Mouse (Mus musculus): ENCODE measurements around the gene Zc3h15. TPM values are rescaled to one million over a fixed set of nuclear protein-coding genes. Genes with fewer than 3 reads are reported as not detected.

Zc3h15 gene
- polyA plus RNA-seq, 1 experiment from 2014 or later = 177 TPM

DNA sequence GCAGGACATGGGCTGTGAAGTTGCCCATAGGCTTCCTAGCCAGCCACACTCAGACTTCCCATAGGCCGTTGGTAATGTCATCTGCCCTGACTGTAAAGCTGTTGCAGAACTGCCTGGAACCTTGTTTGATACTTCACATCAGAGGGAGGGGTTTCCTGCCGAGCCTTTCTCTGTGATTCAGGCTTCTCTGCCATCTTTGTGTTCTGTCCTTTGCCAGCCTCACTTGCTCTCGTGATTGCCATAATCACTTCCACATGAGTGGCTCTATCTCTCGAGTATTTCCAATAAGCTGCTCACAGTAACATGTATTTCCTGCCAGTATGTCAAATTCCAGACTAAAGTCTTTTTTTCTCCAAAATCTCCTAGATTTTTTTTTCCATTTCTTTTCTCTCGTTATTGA lies 31.4 kb downstream of the Zc3h15 start:
- Histone ChIP-seq H3K9me3 (no peaks in the 10 kb centered on the region), H3K27ac (replicated peaks) (no peak overlapping the region), H3K36me3 (0 out of 2 replicates have a peak, but pooled peaks cover 7% of the 10 kb centered on the region), H3K4me3 (no peak overlapping the region), H3K4me1 (no peaks in the 10 kb centered on the region), H3K27me3 (no peaks in the 10 kb centered on the region), H3K4me2 (replicated peaks) (no peak overlapping the region), H3K9ac (replicated peaks) (no peak overlapping the region)
- WGBS = 31% methylated on average over 5 of the region's 5 CpGs
- 0 out of 2 replicates have a peak, but pooled peaks have one; percentile 39 for ATAC-seq (replicated peaks)

DNA sequence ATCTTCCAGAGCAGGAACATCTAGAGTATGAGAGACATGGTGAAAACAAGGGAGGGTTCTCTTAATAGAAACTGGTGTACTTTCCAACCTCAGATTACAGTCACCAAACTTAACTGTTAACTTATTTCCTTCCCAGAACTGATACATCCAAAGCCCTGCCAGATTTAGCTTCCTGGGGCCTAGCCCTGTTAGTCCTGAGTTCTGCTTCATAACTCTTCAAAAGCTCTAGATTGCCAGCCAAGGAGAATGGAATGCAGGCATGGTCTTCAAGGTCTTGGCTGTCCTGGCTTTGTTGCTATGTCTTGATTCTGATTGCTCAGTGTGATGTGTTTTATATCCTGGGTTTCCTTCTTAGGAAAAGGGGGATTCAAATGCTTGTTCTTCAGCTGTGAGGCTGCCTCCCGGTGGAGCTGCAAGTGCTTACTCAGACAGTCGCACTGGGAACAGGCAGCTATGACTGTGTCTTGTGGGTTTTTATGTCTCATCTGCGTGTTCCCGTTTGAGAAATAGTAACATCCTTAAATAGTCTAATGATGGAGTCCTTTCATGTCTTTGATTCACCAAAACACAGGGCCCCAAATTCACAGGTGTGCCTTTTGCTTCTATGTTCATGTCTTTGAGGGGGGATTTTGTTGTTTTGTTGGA lies 32.1 kb downstream of the Zc3h15 start:
- Histone ChIP-seq H3K4me2 (replicated peaks) (no peak overlapping the region), H3K4me1 (no peaks in the 10 kb centered on the region), H3K27me3 (no peaks in the 10 kb centered on the region), H3K9ac (replicated peaks) (no peak overlapping the region), H3K27ac (replicated peaks) (no peak overlapping the region), H3K4me3 (no peak overlapping the region), H3K9me3 (no peaks in the 10 kb centered on the region), H3K36me3 (0 out of 2 replicates have a peak, but pooled peaks cover 7% of the 10 kb centered on the region)
- WGBS = 87% methylated on average over 4 of the region's 4 CpGs
- ATAC-seq (replicated peaks) = no peak

DNA sequence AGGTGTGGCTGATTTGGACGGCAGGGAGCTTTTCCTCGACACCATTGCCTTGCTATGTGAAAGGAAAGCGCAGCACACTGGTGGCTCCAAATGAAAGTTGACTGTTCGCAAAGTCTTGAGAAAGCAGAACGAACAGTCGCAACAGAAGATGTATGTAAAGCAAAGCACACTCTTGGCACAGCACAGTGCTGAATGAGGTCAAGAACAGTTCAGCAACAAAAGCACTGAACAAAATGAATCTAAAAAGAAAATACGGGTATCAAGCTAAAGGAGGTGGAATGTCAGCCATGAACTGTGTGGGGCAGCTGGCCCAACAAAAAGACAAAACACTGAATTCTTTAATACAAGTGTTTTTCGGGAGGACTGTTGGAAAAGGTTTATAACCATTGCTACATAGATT lies 37.1 kb downstream of the Zc3h15 start:
- no peaks in the 10 kb centered on the region for H3K27me3 ChIP-seq
- no peak for ATAC-seq (replicated peaks)
- no peak overlapping the region for H3K9ac ChIP-seq (replicated peaks)
- H3K4me2 ChIP-seq (replicated peaks) = no peak overlapping the region
- no peaks in the 10 kb centered on the region for H3K4me1 ChIP-seq
- no peak overlapping the region for H3K27ac ChIP-seq (replicated peaks)
- H3K9me3 ChIP-seq = no peaks in the 10 kb centered on the region
- H3K36me3 ChIP-seq = no peaks in the 10 kb centered on the region
- H3K4me3 ChIP-seq = no peak overlapping the region
- WGBS = 86% methylated on average over 8 of the region's 8 CpGs

DNA sequence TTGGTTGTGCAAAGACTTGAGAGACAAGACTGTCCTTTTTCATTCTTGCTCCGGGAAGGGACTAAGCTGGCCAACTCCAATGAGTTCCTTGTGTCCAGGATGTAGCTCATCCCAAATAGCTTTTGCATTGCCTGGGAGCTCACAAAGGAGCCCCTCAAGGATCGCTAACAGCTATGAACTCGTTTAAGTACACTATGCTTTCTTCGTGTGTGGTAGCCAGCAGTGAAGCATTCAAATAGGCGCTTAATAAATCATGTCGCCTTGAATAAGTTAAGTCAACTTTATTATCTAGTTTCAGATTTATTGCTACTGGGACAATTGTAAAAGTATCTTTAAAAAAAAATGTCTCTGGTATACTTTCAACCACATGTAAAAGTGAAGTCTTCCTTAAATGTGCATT lies 37.5 kb downstream of the Zc3h15 start:
- WGBS = 74% methylated on average over 6 of the region's 6 CpGs
- Histone ChIP-seq H3K4me1 (no peaks in the 10 kb centered on the region), H3K4me2 (replicated peaks) (no peak overlapping the region), H3K9ac (replicated peaks) (no peak overlapping the region), H3K27me3 (no peaks in the 10 kb centered on the region), H3K36me3 (no peaks in the 10 kb centered on the region), H3K9me3 (no peaks in the 10 kb centered on the region), H3K4me3 (no peak overlapping the region), H3K27ac (replicated peaks) (no peak overlapping the region)
- no peak for ATAC-seq (replicated peaks)

DNA sequence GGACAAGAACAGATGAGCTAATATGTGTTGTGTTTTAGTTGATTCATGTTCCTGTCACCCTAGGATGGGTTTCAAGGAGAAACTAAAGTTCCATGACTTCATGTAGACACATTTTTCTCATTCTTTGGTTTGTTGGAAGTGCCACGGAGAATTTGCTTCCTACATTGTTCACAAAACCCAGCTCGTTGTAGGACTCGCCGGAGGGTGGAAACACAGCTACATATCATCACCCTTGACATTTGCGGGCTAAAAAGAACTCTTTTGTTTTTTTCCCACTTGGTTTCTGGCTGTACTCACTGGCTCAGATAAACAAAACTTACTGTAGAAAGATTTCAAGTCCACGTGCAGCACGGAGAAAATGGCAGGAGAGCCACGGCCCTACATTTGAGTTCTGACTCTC lies 38.0 kb downstream of the Zc3h15 start:
- Histone ChIP-seq H3K36me3 (no peaks in the 10 kb centered on the region), H3K9ac (replicated peaks) (no peak overlapping the region), H3K4me3 (no peak overlapping the region), H3K27ac (replicated peaks) (no peak overlapping the region), H3K4me2 (replicated peaks) (no peak overlapping the region), H3K9me3 (no peaks in the 10 kb centered on the region), H3K4me1 (no peaks in the 10 kb centered on the region), H3K27me3 (no peaks in the 10 kb centered on the region)
- WGBS = 88% methylated on average over 8 of the region's 8 CpGs
- ATAC-seq (replicated peaks) = no peak

DNA sequence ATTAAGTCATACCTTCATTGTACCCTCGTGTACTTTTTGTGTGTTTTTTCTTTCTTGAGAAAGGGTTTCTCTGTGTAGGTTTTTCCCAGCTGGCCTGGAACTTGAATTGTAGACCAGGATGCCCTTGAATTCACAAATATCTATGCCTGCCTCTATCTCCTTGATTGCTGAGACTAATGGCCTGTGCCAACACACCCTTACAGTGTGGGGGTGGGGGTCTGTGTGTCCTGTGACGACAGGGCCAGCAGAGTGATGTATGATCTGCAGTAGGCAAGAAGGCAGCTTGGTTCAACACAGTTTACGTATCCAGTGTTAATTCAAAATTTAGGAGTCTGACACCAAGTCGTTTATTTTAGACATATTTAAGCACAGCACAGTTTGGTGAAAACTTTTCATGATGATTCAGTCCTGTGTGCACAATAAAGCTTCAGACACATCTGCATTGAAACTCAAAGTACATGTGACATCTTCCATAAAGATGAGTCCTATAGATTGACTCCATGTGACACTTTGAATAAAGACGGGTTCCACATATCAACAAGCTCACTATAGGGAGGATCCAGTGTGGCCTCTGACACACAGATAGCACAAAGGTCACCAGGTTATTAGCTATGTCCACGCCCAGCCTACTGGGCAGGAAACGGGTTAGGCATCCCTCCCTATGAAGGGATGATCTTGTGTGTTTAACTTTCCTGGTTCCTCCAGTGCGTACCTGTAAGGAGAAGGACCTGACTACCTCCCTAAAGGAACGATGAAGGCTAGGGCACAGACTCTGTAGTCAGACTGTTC lies 39.7 kb downstream of the Zc3h15 start:
- Histone ChIP-seq H3K9me3 (no peaks in the 10 kb centered on the region), H3K9ac (replicated peaks) (no peak overlapping the region), H3K27me3 (no peaks in the 10 kb centered on the region), H3K27ac (replicated peaks) (no peak overlapping the region), H3K4me3 (no peak overlapping the region), H3K4me1 (no peaks in the 10 kb centered on the region), H3K4me2 (replicated peaks) (no peak overlapping the region), H3K36me3 (no peaks in the 10 kb centered on the region)
- no peak for ATAC-seq (replicated peaks)
- 88% methylated on average over 9 of the region's 9 CpGs for WGBS

DNA sequence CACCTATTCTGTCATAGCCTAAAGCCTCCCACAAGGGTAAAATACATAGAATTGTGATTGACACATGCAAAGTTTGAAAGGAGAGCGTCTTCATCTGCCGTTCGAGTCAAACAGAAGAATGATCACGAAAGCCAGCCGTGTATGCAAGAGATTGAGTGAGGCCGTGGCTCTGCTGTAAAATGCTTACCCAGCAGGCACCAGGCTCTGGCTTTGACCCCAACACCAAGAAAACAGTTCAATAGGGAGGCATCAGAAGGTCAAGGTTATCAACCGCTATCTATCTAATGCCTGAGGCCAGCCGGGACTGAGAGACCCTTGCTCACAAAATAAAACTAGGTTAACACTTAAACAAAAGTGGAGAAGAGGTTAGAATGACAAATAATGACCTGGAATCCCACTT lies 40.5 kb downstream of the Zc3h15 start:
- WGBS = 90% methylated on average over 8 of the region's 8 CpGs
- no peak overlapping the region for H3K4me2 ChIP-seq (replicated peaks)
- no peaks in the 10 kb centered on the region for H3K4me1 ChIP-seq
- H3K9ac ChIP-seq (replicated peaks) = no peak overlapping the region
- H3K9me3 ChIP-seq = no peaks in the 10 kb centered on the region
- H3K27me3 ChIP-seq = no peaks in the 10 kb centered on the region
- no peaks in the 10 kb centered on the region for H3K36me3 ChIP-seq
- H3K27ac ChIP-seq (replicated peaks) = no peak overlapping the region
- H3K4me3 ChIP-seq = no peak overlapping the region
- no peak for ATAC-seq (replicated peaks)

DNA sequence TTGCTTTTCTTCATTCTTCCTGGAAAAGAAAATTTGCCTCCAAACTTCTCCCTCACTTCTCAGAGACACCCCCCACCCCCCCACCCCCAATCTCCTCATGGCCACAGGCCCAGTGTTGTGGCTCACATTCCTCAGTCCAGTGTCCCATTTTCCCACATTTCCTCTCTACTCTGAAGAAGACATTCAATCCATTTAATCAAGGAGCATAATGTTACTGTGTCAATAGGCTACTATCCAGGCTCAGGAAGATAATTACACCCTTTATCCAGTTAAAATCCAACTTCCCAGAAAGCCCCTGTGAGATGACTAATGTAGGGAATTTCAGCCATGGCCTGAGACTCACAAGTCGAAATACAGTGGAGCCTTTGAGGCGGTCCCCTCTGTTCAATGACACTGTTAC lies 46.1 kb downstream of the Zc3h15 start:
- 77% methylated on average over 2 of the region's 2 CpGs for WGBS
- H3K9ac ChIP-seq (replicated peaks) = no peak overlapping the region
- no peaks in the 10 kb centered on the region for H3K27me3 ChIP-seq
- no peaks in the 10 kb centered on the region for H3K4me1 ChIP-seq
- no peak overlapping the region for H3K4me3 ChIP-seq
- no peaks in the 10 kb centered on the region for H3K9me3 ChIP-seq
- H3K4me2 ChIP-seq (replicated peaks) = no peak overlapping the region
- ATAC-seq (replicated peaks) = no peak
- H3K27ac ChIP-seq (replicated peaks) = no peak overlapping the region
- no peaks in the 10 kb centered on the region for H3K36me3 ChIP-seq

DNA sequence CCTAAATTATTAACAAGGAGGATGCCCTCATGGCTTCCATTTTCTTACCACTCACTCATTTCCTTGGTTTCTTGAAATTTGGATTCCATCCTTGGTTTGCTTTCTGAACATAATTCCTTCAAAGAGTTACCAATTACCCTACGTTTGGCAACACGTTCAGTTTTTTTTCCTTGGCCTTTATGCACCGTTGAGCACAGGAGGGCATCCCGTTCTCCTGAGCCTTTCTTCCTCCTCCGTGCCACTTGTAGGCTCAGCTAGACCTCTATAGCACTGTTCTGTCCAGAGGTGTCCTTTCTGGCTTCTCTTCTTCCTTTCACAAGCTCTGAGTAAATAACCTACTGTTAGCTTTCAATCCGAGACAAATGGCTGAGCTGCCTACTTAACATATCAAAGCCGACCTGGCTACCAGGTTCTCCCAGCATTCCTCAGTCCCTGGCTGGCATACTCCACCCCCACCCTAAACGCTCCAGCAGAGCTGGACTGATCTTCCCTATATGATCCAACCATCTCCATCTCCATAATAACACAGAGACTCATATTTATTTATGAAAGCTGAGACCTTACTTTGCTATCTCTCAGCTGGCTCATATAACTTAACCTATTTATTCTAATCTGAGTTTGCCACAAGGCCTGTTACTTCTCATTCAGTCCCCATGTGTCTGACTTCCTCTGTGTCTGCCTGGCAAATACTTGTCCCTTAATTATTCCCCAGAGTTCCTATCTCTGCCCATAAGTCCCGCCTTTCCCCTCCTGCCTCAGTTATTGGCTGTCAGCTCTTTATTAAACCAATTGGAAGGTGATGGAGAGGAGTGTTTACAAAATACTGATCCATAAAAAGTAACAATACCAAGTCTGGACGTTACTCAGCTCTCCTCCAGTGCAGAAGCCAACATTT lies 48.7 kb downstream of the Zc3h15 start:
- H3K27ac ChIP-seq (replicated peaks) = no peak overlapping the region
- H3K27me3 ChIP-seq = no peaks in the 10 kb centered on the region
- 14% methylated on average over 10 of the region's 10 CpGs for WGBS
- H3K36me3 ChIP-seq = no peaks in the 10 kb centered on the region
- H3K9ac ChIP-seq (replicated peaks) = no peak overlapping the region
- H3K4me2 ChIP-seq (replicated peaks) = no peak overlapping the region
- no peak overlapping the region for H3K4me3 ChIP-seq
- H3K4me1 ChIP-seq = no peaks in the 10 kb centered on the region
- no peak; the same call in 1 of the 2 replicates for ATAC-seq (replicated peaks)
- H3K9me3 ChIP-seq = no peaks in the 10 kb centered on the region

DNA sequence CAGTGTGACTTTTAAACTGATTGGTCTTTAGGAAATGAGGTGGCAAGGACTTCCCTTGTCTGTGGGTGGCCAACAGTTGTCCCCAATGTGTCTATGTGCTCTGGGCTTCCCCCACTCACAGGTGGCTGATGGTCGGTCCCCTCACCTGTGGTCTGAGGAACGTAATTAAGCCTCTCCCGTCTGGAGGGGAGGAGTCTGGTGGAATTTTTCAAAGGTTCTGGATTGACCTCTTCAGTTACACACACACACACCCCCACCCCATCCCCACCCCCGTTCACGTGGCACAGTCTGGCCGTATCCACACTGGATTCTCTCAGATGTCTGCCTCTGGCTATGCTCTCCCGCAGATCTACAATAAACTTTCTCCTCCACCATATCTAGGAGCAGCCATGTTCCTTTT lies 49.8 kb downstream of the Zc3h15 start:
- Histone ChIP-seq H3K4me1 (no peaks in the 10 kb centered on the region), H3K4me3 (no peak overlapping the region), H3K9ac (replicated peaks) (no peak overlapping the region), H3K9me3 (no peaks in the 10 kb centered on the region), H3K27ac (replicated peaks) (no peak overlapping the region), H3K36me3 (no peaks in the 10 kb centered on the region), H3K27me3 (no peaks in the 10 kb centered on the region), H3K4me2 (replicated peaks) (no peak overlapping the region)
- WGBS = 84% methylated on average over 7 of the region's 7 CpGs
- no peak for ATAC-seq (replicated peaks)

DNA sequence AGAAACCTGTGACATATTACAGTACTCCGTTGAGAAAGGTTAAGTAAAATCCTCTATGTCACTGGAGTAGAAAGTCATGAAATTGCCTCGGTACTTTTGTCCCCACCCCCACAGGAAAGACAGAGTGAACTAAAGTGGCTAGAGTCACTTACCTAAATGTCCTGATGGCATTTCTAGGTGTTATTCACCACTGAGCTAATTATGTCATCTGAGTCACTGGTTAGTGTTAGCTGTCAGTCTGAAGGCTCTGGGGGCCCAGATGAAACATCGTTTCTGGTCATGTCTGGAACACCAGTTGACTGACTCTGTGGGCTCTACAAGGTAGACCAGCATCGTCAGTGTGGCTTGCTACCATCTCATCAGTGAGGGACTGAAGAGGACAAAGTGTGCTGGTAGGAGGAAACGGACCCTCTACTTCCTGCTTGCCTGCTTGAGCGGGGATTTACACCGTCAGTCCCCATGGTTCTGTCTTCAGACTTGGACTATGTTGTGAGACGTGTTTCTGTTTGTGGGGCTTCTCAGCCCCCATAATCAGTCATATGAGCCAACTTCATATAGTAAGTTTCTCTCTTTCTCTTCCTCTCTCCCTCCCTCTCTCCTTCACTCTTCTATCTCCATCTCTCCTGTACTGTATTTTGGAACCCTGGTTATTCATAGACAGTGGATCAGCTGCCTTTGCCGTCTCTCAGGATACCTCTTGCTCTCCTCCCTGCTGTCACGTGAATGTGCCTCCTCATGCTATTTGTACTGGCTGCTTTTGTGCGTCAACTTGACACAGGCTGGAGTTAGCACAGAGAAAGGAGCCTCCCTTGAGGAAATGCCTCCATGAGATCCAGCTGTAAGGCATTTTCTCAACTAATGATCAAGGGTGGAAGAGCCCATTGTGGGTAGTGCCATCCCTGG lies 51.4 kb downstream of the Zc3h15 start:
- no peak overlapping the region for H3K4me3 ChIP-seq
- 83% methylated on average over 11 of the region's 11 CpGs for WGBS
- no peaks in the 10 kb centered on the region for H3K36me3 ChIP-seq
- H3K4me1 ChIP-seq = no peaks in the 10 kb centered on the region
- H3K9ac ChIP-seq (replicated peaks) = no peak overlapping the region
- no peak overlapping the region for H3K4me2 ChIP-seq (replicated peaks)
- H3K27me3 ChIP-seq = no peaks in the 10 kb centered on the region
- H3K9me3 ChIP-seq = no peaks in the 10 kb centered on the region
- no peak for ATAC-seq (replicated peaks)
- no peak overlapping the region for H3K27ac ChIP-seq (replicated peaks)

All from forebrain, embryonic 15.5 days (tissue).